Mouse (Mus musculus): Measurements from ENCODE around the gene Ndufa12. TPM values are rescaled to one million over a fixed set of nuclear protein-coding genes. Genes with fewer than 3 reads are reported as not detected.

Gene Ndufa12
- total RNA-seq, 2 experiments from 2014 or later = 627 to 629 TPM

- intact Hi-C loops (cut with DNase I) = loop anchor here (10.0 kb wide), 1 partner anchor 380 kb away; no protein-coding TSS in a partner anchor
- no peak for DNase-seq
Observed at GRCm38 (mm10) chr10:94225026-94225750, 26.7 kb downstream of the Ndufa12 start.

GRCm38 (mm10) chr10:94230172-94230981 is 31.9 kb downstream of the Ndufa12 start:
- intact Hi-C loops (cut with DNase I) = no loop called here
- DNase-seq = peak in 1 of 2 experiments; percentile 12

GRCm38 (mm10) chr10:94231025-94231424 is 32.5 kb downstream of the Ndufa12 start:
- no peak for DNase-seq

GRCm38 (mm10) chr10:94235200-94235599 is 36.7 kb downstream of the Ndufa12 start:
- DNase-seq = no peak
- intact Hi-C loops (cut with DNase I) = no loop called here

More at GRCm38 (mm10) chr10:94231025-94231424, 32.5 kb downstream of the Ndufa12 start:
- intact Hi-C loops (cut with DNase I) = no loop called here

- no peak for DNase-seq
- intact Hi-C loops (cut with DNase I) = no loop called here
Observed at GRCm38 (mm10) chr10:94241346-94241745, 42.8 kb downstream of the Ndufa12 start.

GRCm38 (mm10) chr10:94247748-94248349 is 49.3 kb downstream of the Ndufa12 start:
- intact Hi-C loops (cut with DNase I) = no loop called here
- DNase-seq = no peak

- intact Hi-C loops (cut with DNase I) = no loop called here
- peak; percentile 30 to 37 for DNase-seq
Observed at GRCm38 (mm10) chr10:94249575-94250456, 51.3 kb downstream of the Ndufa12 start.

- no peak for DNase-seq
- intact Hi-C loops (cut with DNase I) = no loop called here
Observed at GRCm38 (mm10) chr10:94253260-94253807, 54.8 kb downstream of the Ndufa12 start.

- intact Hi-C loops (cut with DNase I) = no loop called here
- DNase-seq = no peak
Observed at GRCm38 (mm10) chr10:94254766-94255165, 56.2 kb downstream of the Ndufa12 start.

- intact Hi-C loops (cut with DNase I) = no loop called here
- no peak for DNase-seq
Observed at GRCm38 (mm10) chr10:94255744-94256143, 57.2 kb downstream of the Ndufa12 start.

- DNase-seq = no peak
- intact Hi-C loops (cut with DNase I) = no loop called here
Observed at GRCm38 (mm10) chr10:94256518-94256917, 58.0 kb downstream of the Ndufa12 start.

GRCm38 (mm10) chr10:94260544-94260943 is 62.0 kb downstream of the Ndufa12 start:
- intact Hi-C loops (cut with DNase I) = no loop called here
- DNase-seq = no peak

- intact Hi-C loops (cut with DNase I) = no loop called here
Observed at GRCm38 (mm10) chr10:94262646-94263045, 64.1 kb downstream of the Ndufa12 start.

GRCm38 (mm10) chr10:94263211-94263610 is 64.7 kb downstream of the Ndufa12 start:
- no peak for DNase-seq
- intact Hi-C loops (cut with DNase I) = no loop called here

More at GRCm38 (mm10) chr10:94262646-94263045, 64.1 kb downstream of the Ndufa12 start:
- no peak for DNase-seq

- intact Hi-C loops (cut with DNase I) = no loop called here
- DNase-seq = no peak
Observed at GRCm38 (mm10) chr10:94265656-94266542, 67.4 kb downstream of the Ndufa12 start.
